9 mouse cellular contexts compared by ENCODE assay signal in the genomic region with DNA sequence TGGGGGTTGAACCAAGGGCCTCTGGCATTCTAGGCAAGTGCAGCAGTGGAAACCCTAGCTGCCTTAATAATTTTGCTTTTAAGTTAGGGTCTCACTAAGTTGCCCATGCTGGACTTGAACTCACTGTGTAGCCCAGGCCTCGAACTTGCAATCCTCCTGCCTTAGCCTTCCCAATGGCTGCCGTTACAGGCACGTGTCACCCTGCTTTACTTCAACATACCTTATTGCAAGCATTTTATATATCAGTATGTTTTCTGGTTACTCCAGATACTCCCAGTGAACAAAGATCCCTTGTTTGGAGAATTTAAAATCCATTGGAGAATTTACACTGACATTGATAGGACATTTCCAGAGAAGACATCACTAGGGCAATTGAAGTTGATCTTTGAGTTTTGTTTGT. TPM values are rescaled to one million over a fixed set of nuclear protein-coding genes. Genes with fewer than 3 reads are reported as not detected.
DNase-seq lines count a peak whose midpoint lies in the region; ATAC-seq lines count a peak whose summit lies in the region.
"Had no signal": no experiment of that assay in that cellular context is flagged by ENCODE, and none has a peak within 500 bp of the region (broad histone marks: within the 10 kb centered on the region; RNA-seq: fewer than 3 reads in every experiment).

No protein-coding gene starts in this region.

- intact Hi-C loops in left cerebral cortex, postnatal 25 days (cut with DNase I), result no loop called here

- H3K27ac ChIP-seq in kidney, embryonic 14.5 days (ENCODE audit: low read depth, low read length), result no peak overlapping the region
- H3K27ac ChIP-seq in hindbrain, embryonic 15.5 days (replicated peaks), result no peak overlapping the region
- peak overlapping the region; percentile 90 for H3K27ac ChIP-seq in midbrain, embryonic 15.5 days

- no peak for DNase-seq in kidney, adult 9 months
- peak; percentile 8 for DNase-seq in c-Kit-positive CD71-positive TER-119-positive erythroid progenitor cells, embryonic 14.5 days (ENCODE audit: low spot score)
- no peak for DNase-seq in adrenal gland, postnatal 25 days
- DNase-seq in layer of hippocampus, adult 18-20 months (ENCODE audit: low spot score in 2 of 2), result no peak
- no peak for DNase-seq in left cerebral cortex, postnatal 25 days (ENCODE audit: low spot score in 2 of 2)
- DNase-seq: gastrocnemius, postnatal 36 days had no signal

- 95% methylated on average over 3 of the region's 3 CpGs for WGBS in kidney, embryonic 14.5 days
- WGBS in hindbrain, embryonic 15.5 days, result 94% methylated on average over 3 of the region's 3 CpGs
- 94% methylated on average over 3 of the region's 3 CpGs for WGBS in midbrain, embryonic 15.5 days

- no peaks in the 10 kb centered on the region for H3K9me3 ChIP-seq in kidney, embryonic 14.5 days (ENCODE audit: control insufficient read depth, low read length)
- no peaks in the 10 kb centered on the region for H3K9me3 ChIP-seq in hindbrain, embryonic 15.5 days
- no peaks in the 10 kb centered on the region for H3K9me3 ChIP-seq in midbrain, embryonic 15.5 days

- peak overlapping the region; percentile 75 for H3K4me3 ChIP-seq in kidney, embryonic 14.5 days (ENCODE audit: low read length)
- H3K4me3 ChIP-seq in hindbrain, embryonic 15.5 days, result peak overlapping the region; percentile 77
- peak overlapping the region; percentile 88 for H3K4me3 ChIP-seq in midbrain, embryonic 15.5 days

- peaks cover 7% of the 10 kb centered on the region; the same call in 1 of the 2 replicates for H3K4me1 ChIP-seq in kidney, embryonic 14.5 days (ENCODE audit: control insufficient read depth, insufficient read depth, low read length)
- peaks cover 17% of the 10 kb centered on the region for H3K4me1 ChIP-seq in hindbrain, embryonic 15.5 days (replicated peaks)
- H3K4me1 ChIP-seq in midbrain, embryonic 15.5 days, result peaks cover 19% of the 10 kb centered on the region

- no peaks in the 10 kb centered on the region for H3K27me3 ChIP-seq in kidney, embryonic 14.5 days (ENCODE audit: control insufficient read depth, insufficient read depth, low read length)
- H3K27me3 ChIP-seq in hindbrain, embryonic 15.5 days, result no peaks in the 10 kb centered on the region
- no peaks in the 10 kb centered on the region for H3K27me3 ChIP-seq in midbrain, embryonic 15.5 days (replicated peaks)

- H3K4me2 ChIP-seq in kidney, embryonic 14.5 days (replicated peaks; ENCODE audit: low read depth, low read length), result peak overlapping the region; percentile 80
- H3K4me2 ChIP-seq in hindbrain, embryonic 15.5 days, result peak overlapping the region; percentile 62
- peak overlapping the region; percentile 82 for H3K4me2 ChIP-seq in midbrain, embryonic 15.5 days

- peak overlapping the region; percentile 82 for H3K9ac ChIP-seq in kidney, embryonic 14.5 days (ENCODE audit: low read depth, low read length)
- H3K9ac ChIP-seq in hindbrain, embryonic 15.5 days, result peak overlapping the region; percentile 70
- H3K9ac ChIP-seq in midbrain, embryonic 15.5 days, result peak overlapping the region; percentile 77

- no peaks in the 10 kb centered on the region for H3K36me3 ChIP-seq in kidney, embryonic 14.5 days (ENCODE audit: control insufficient read depth, insufficient read depth, low read length)
- no peaks in the 10 kb centered on the region for H3K36me3 ChIP-seq in hindbrain, embryonic 15.5 days
- H3K36me3 ChIP-seq in midbrain, embryonic 15.5 days (replicated peaks), result no peaks in the 10 kb centered on the region

- ATAC-seq in kidney, embryonic 14.5 days (ENCODE audit: low FRiP score, low TSS enrichment), result no peak
- ATAC-seq in hindbrain, embryonic 15.5 days (ENCODE audit: low FRiP score, low read depth), result no peak
- 0 out of 2 replicates have a peak, but pooled peaks have one; percentile 7 for ATAC-seq in midbrain, embryonic 15.5 days (replicated peaks)

RNA-seq across cellular contexts. Expression of gene Ccdc15, which starts 0.8 kb away (rescaled TPM):
- 5.8 and 8.2 TPM in 2 replicates for polyA plus RNA-seq in kidney, embryonic 14.5 days (2014; fragmentation: Nextera tagmentation; extraction: Ambion mirVana)
- polyA plus RNA-seq in hindbrain, embryonic 15.5 days (2015; fragmentation: Nextera tagmentation; extraction: Ambion mirVana), result 7.4 and 7.8 TPM in 2 replicates
- polyA plus RNA-seq in midbrain, embryonic 15.5 days (2015; fragmentation: Nextera tagmentation; extraction: Ambion mirVana), result 7.9 and 8.7 TPM in 2 replicates
- total RNA-seq in adrenal gland, postnatal 25 days (2021), result 3.9 and 4.6 TPM in 2 replicates
- total RNA-seq in layer of hippocampus, adult 18-20 months (2021), result 1 to 10 TPM; 1.7 to 2.5 TPM
- 1 to 10 TPM; 1.5 to 2.2 TPM for total RNA-seq in left cerebral cortex, postnatal 25 days (2021)

RNA-seq across cellular contexts. Expression of gene Hepacam, which starts 18.1 kb away (rescaled TPM):
- not detected in 2 replicates for polyA plus RNA-seq in kidney, embryonic 14.5 days (2014; fragmentation: Nextera tagmentation; extraction: Ambion mirVana)
- 24.9 and 28.7 TPM in 2 replicates for polyA plus RNA-seq in hindbrain, embryonic 15.5 days (2015; fragmentation: Nextera tagmentation; extraction: Ambion mirVana)
- 12.3 and 15.1 TPM in 2 replicates for polyA plus RNA-seq in midbrain, embryonic 15.5 days (2015; fragmentation: Nextera tagmentation; extraction: Ambion mirVana)
- 0.18 TPM in 1 of 2 replicates, not detected in the other for total RNA-seq in adrenal gland, postnatal 25 days (2021)
- total RNA-seq in layer of hippocampus, adult 18-20 months (2021), result 10 to 100 TPM; 64.9 to 66.6 TPM
- total RNA-seq in left cerebral cortex, postnatal 25 days (2021), result 10 to 100 TPM; 56.9 to 63.7 TPM

RNA-seq across cellular contexts. Expression of gene Robo4, which starts 52.6 kb away (rescaled TPM):
- polyA plus RNA-seq in kidney, embryonic 14.5 days (2014; fragmentation: Nextera tagmentation; extraction: Ambion mirVana), result 10.5 and 11.9 TPM in 2 replicates
- 4.6 and 8.2 TPM in 2 replicates for polyA plus RNA-seq in hindbrain, embryonic 15.5 days (2015; fragmentation: Nextera tagmentation; extraction: Ambion mirVana)
- 5.2 and 6.2 TPM in 2 replicates for polyA plus RNA-seq in midbrain, embryonic 15.5 days (2015; fragmentation: Nextera tagmentation; extraction: Ambion mirVana)
- 22.8 and 32.7 TPM in 2 replicates for total RNA-seq in adrenal gland, postnatal 25 days (2021)
- 1 to 10 TPM; 4.6 to 5.9 TPM for total RNA-seq in layer of hippocampus, adult 18-20 months (2021)
- total RNA-seq in left cerebral cortex, postnatal 25 days (2021), result 1 to 10 TPM; 6.7 to 7.3 TPM

Comparison
In these comparisons a context has a peak if more than half of its experiments do, and no peak if none do; other contexts are left out.
1. RNA of gene Hepacam, which starts 18.1 kb away (total RNA-seq): 64.9 to 66.6 TPM in layer of hippocampus, adult 18-20 months and 56.9 to 63.7 TPM in left cerebral cortex, postnatal 25 days; 0.18 TPM in adrenal gland, postnatal 25 days; every median in the first group is over 10 times any median in the second.
2. Peak in every context shown above with its lines, with median percentiles within 50 percentile points of each other: H3K4me2 ChIP-seq, H3K4me3 ChIP-seq and H3K9ac ChIP-seq.